Mouse (Mus musculus) ES-Bruce4 (cell line): Measurements from ENCODE around the gene Fmo2.

Experiments used
- CTCF ChIP-seq: IDR thresholded peaks from one replicate; pipeline ENCODE4 v1.8.1; 2011; ENCODE audit warnings: low read depth, low read length
- EP300 ChIP-seq: IDR thresholded peaks from 2 replicates; pipeline ENCODE4 v1.6.1; 2011; ENCODE audit warnings: low read depth, low read length; ENCODE audit not compliant: insufficient read depth
- POLR2A ChIP-seq: IDR thresholded peaks from one replicate; pipeline ENCODE4 v1.8.1; 2011; ENCODE audit warnings: low read length; ENCODE audit not compliant: insufficient read depth

DNA sequence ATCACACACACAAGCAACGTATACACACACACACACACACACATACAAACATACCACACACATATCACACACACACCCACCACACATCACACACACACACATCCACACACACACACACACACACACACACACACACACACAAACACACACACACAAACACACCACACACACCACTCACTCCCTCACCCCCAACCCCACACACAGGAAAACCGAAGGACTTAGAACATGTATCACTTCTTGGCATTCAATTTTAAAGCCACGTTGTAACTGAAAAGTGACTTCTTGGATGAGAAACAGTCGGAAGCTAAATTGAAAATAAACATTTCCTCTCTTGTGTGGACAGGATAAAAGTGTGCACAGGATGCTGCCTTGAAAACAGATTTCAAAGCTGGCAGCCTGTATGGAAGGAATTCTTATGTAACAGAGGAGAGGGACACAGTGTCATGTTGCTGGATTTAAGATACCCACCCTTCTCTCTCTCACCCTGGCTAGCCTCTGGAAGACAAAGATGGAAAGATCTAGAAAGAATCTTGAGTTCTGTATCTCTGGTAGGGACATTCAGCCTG is 32.9 kb upstream of the Fmo2 start:
- TF ChIP-seq EP300 (no peak), CTCF (no peak), POLR2A (no peak)
